Mouse (Mus musculus) cerebellum, postnatal 25 days (tissue): Measurements from ENCODE around the gene Prkg1.
A peak's percentile ranks its signal among the peaks of the same experiment; 100 is the strongest.

Experiments used
- DNase-seq, 2 experiments: peaks; one replicate each; pipeline ENCODE4 v3.0.0; 2021; ENCODE audit warnings: mixed read lengths in 2 of 2

The Prkg1 gene

GRCm38 (mm10) chr19:31026797-31027196 lies 738.0 kb downstream of the Prkg1 start:
- DNase-seq = no peak

DNA sequence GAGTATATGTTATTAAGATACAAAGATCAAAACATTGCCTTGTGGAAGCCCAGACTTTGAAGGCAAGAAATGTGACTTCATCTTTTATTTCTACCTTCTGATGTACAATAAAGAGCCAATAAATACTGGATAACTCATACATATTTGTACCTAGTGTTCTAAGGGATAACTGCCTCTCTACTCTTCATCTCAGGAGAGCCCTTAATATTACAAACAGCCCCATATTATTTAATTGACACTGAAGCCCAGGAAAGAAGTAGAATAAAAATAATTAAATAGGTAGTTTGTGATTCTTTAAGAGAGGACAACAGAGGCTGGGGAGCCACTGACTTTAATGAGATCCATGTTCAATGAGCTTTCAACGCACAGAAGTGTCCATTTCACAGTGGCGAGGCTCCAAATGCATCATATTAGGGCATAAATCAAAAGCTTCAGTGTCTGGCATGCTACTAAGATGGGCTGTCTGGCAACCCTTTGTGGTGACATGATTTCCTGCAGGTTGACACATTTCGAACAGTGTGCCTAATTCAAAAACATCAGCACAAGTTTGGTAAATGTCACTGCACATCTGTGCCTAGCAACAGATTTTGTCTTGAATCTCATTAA lies 753.2 kb downstream of the Prkg1 start:
- no peak for DNase-seq

DNA sequence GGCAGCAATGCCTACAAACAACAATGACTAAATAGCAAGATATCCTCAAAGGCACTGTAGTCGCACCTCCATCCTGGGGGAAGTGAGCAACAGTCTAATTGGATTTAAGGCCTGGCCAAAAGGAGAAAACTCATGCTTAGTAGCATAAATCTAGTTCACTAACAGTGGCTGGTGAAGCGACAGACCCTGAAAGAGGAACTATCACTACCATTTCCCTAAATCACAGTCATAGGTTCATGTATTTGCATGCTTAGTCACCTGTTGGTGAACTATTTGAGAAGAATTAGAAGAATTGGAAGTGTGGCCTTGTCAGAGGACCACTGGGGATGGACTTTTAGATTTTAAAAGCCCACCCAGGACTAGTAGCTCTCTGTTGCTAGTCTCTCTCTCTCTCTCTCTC lies 766.3 kb downstream of the Prkg1 start:
- no peak for DNase-seq

DNA sequence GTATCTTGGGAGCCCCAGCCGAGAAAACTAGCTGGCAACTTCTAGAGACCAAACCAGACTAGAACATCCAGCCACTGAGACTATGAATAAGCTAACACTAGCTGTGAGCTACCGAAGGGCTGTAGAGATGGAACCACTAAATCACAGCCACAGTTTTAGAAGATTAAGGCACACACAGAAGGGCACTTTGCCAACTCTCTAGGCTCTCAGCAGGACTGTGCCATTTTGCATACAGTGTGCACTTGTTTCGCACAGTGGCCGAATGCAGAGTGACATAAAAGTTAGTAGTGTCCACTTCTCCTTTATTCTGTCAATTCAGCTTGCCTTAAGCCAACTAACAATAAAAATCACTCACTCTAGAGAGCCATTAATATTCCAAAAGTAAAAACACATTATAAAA lies 774.4 kb downstream of the Prkg1 start:
- DNase-seq = no peak

GRCm38 (mm10) chr19:30982436-30982835 lies 782.4 kb downstream of the Prkg1 start:
- no peak for DNase-seq

DNA sequence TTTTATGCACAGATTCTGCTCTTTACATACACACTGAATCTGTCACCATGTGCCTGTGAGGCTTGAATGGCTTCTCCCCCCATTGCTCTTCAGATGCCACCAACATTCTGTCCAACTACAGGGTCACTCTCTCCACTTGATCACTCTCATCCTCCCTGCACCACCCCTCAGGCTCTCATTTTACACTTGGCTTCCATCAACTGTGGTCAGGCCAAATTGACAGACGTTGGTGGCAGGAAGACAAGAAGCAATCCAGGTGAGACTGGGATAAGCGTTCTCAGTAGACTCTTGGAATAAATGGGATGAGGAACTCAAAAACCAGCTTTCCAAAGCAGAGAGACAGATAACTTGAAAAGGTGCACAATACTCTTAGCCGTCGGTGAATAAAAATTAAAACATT lies 786.7 kb downstream of the Prkg1 start:
- DNase-seq = peak; percentile 3 to 17

DNA sequence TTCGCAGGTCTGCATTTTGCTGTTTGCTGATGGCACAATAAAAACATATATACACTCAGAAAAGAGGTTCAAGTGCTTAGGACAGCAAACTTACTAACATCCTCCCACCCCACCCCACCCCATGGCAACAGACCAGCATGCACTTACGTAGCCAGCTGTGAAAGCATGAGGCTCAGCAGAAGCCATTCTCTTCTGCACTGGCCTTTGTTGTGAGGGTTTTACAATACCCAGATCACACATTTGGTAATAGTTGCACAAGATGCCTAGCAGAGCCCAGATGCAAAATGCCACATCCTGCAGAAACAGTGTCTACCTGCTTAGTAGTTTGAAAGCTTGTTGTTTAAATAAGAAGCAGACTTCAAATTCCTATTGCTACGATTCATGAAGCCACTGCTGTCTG lies 814.2 kb downstream of the Prkg1 start:
- no peak for DNase-seq

DNA sequence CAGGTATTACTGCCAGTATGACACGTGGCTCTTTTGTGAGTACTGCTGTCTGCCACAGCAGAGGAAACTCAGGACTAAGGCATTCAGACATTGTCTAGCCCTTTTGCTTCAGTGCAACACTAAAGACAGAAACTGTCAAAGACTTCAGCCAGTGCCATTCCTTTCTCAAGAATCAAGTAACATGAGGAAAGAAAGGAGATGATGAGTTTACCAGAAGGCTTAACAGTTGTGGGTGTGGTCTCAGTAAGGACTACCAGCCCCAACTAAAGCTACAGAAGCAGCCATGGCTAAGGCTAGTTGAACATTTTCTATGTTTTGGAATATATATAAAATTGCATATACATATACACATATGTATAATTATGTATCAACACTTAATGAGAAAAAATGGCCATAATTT lies 816.6 kb downstream of the Prkg1 start:
- DNase-seq = no peak

- no peak for DNase-seq
These were observed 822.4 kb downstream of the Prkg1 start for GRCm38 (mm10) chr19:30942369-30942992.

DNA sequence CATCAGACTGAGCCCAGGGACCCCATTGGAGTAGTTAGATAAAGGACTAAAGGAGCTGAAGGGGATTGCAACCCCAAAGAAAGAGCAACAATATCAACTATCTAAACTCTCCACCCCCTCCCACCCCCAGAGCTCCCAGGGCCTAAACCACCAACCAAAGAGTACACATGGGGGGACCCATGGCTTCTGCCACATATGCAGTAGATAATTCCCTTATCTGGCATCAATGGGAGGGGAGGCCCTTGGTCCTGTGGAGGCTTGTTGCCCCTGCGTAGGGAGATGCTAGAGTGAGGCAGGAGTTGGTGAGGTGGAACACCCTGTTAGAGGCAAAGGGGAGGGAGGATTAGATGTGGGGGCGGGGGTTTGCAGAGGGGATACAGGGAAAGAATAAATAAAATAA lies 826.8 kb downstream of the Prkg1 start:
- no peak for DNase-seq

DNA sequence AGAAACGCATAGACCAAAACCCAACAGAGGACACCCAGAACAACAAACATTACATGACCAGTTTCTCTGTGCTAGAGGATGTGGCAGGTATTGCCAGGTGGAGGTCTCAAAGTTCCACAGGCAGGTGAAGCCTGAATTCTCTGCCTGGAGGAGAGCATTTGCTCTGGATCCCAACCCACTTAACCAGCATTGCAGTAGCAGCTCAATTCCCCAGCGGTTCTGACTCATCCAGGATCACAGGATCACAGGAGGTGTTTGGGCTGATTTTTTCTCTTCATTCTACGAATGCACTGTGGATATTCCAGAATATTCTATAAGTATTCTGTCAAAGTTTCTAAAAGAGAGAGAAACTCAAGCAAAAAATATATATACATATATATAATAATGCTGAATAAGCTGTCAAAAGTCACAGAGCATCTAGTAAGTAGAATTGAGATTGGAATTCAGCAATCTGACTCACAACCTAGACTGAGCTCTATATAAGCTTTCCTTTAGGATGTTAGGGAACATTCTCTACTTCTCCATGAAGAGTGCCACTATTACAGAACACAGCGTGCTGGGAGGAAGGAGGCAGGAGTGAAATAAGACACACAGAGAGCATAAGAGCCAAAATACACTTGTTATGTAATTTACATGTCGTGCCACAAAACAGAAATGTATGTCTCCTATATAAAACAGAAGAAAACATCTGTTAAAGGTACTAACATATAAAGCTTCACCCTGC lies 833.2 kb downstream of the Prkg1 start:
- DNase-seq = no peak

DNA sequence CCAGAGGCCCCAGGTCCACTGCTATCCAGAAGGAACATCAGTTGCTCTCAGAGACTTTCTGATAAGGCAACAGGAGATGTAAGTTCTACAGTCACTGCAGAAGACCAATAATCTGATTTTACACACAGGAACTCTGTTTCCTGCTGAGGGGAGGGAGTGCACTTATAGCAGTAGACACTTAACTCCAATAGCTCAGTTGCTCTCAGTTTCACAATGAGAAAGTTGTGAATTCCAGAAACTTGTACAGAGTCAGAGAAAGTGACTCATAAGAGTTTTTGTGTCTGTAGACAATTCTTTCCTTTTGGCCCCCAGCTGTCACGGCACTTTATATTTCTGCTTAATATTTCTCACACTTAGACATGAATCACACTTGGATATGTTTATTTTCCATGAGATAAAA lies 840.8 kb downstream of the Prkg1 start:
- DNase-seq = no peak

- DNase-seq = no peak
These were observed 862.5 kb downstream of the Prkg1 start for GRCm38 (mm10) chr19:30902290-30902689.

- DNase-seq = no peak
These were observed 863.8 kb downstream of the Prkg1 start for GRCm38 (mm10) chr19:30901025-30901424.

- no peak for DNase-seq
These were observed 874.5 kb downstream of the Prkg1 start for GRCm38 (mm10) chr19:30890377-30890776.

DNA sequence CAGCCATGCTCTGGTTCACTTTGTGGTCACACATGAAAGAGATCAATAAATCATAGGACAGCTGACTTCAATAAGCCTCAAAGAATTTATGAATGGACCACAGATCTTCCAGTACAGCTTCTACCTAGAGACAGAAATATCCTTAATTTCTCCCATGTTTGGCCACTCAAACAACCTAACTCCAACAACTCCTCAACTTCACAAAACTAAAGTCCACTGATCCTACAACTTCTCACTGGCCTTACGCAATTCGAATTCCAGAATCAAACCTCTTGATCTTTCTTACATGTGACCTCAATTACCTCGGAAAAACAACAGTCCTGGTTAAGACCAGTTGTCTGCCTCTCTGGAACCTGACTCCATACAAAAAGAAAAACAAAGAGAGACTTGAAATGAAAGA lies 875.0 kb downstream of the Prkg1 start:
- no peak for DNase-seq

GRCm38 (mm10) chr19:30861441-30861840 lies 903.4 kb downstream of the Prkg1 start:
- DNase-seq = no peak

DNA sequence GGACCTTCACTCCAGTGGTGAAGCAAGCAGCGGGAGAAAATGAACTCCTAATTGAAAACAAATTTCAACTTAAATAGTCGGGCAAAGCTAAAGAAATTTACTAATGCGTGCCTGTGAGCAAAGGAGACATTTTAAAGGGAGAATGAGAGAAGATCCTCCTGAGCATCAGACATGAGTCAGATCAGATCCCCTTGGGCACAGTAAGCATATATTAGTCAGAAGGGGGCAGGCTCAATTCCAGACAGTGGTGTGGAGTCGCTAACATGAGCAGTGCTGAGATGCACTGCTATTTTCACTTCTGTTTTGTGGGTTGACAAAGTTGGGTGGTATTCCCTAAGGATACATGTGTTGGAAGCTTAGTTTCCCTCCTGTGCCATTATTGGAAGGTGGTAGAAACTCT lies 913.8 kb downstream of the Prkg1 start:
- no peak for DNase-seq

GRCm38 (mm10) chr19:30844916-30845315 lies 919.9 kb downstream of the Prkg1 start:
- no peak for DNase-seq

DNA sequence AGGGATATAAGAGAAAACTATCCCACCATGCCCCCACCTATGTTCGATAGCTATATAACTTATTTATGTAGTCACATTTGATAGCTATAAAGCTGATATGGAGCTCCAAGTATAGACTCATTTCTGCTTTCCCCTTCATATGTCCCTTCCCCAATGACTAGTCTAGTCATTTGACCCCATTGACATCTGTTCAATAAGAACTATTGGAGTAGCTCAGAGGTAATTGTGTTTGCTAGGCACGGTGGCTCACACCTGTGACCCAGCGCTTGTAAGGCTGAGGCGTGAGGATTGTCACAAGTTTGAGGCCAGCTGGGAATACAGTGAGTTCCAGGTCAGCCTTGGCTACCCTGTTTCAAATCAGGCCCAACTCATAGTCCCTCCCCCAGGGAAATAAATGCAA lies 921.2 kb downstream of the Prkg1 start:
- no peak for DNase-seq

DNA sequence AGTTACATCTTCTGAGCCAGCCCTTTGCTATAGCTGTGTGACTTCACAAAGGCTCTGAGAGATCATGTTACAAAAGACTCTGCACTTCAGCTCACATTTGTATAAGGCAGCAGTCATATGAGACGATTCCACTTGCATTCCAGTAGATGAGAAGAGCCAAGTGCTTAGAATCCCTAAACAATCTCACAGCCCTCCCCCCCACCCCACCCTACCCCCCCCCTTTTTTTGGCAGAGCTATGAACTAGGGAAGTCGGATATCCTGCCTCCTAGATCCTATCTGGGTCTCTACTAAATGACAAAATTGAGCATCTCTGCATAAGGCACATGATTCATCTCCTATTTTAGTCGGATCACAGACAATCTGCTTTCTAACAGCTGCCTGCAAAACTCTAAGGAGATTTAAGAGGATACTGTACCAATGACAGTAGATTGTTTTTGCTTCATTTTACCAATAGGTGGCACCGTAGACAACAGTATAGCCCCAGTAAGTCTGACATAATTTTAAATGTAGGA lies 921.7 kb downstream of the Prkg1 start:
- DNase-seq = no peak

DNA sequence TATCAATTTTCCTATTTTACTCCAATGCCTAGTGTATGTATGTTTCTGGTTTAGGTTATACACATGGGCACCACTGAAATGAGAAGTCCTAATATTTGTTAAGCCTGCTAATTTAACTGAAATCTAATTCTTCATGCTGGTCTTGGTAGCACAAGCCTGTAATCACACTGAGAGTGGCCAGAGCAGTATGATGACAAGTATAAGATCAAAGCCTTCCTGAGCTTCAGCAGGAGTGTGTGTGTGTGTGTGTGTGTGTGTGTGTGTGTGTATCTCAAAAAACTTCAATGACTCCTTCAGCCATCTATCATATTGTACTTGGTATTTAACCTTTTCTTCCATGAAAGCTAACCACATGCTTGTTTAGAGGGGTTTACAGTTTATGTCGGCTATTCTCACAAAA lies 922.2 kb downstream of the Prkg1 start:
- no peak for DNase-seq

DNA sequence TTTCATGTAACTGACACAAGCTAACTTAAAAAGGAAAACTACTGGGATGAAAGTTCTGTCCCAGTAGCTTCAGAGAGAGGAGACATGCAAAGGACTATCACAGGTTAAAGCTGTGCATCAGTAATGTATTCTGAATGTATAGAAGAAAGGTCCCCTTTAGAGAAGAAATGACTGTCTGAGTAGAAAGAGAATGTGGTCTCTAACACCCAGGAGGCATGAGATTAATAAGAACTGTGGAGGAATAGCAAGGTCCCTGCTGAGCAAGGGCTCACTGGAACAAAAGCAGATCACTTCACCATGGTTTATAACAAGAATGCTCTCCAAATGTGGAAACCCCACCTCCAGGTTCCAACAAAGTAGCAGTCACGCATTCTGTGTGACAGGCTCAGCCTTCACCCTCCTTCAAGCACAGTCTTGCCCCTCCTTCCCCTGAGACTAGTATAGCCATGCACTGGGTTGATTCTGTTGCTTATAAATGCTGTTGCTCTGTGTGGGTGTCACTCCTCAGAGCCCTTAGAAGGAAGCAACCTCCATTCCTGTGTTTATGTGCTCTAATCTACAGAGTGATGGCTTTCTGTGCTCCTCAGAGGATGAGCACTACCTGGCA lies 931.7 kb downstream of the Prkg1 start:
- no peak for DNase-seq
